Mouse (Mus musculus): ENCODE results near the gene Pik3r4.

DNA sequence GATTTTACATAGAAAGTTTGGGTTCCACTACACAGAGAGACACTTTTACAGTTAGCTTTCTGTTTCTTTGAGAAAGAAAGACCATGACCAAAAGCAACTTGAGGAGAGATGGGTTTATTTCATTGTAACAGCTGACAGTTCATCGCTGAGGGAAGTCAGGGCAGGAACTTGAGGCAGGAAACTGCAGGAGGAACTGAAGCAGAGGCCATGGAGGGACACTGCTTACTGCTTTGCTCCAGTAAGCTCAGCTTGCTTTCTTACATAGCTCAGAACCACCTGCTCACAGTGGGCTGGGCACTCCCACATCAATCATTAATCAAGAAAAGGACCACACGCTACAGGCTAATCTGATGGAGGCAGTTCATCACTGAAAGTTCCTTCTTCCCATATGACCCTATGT, 13.4 kb downstream of the Pik3r4 start:
- TF ChIP-seq CTCF (IDR thresholded peaks at IDR 0.05; ENCODE audit: control insufficient read depth, insufficient read depth, low read length) = no peak
- TF ChIP-seq POLR2A (IDR thresholded peaks at IDR 0.05; ENCODE audit: borderline replicate concordance, control insufficient read depth, low read depth, low read length) = no peak

Data from bone marrow, adult 2 months (tissue).